Mouse (Mus musculus): Measurements from ENCODE around the gene Lhpp. TPM values are rescaled to one million over a fixed set of nuclear protein-coding genes. Genes with fewer than 3 reads are reported as not detected.

Lhpp gene
- polyA plus RNA-seq, 1 experiment: 6.5 TPM

GRCm38 (mm10) chr7:132687897-132688296, 77.5 kb downstream of the Lhpp start:
- TF ChIP-seq CTCF (IDR thresholded peaks at IDR 0.05; ENCODE audit: borderline replicate concordance, insufficient read depth, low read length): no peak
- TF ChIP-seq POLR2A (IDR thresholded peaks at IDR 0.05; ENCODE audit: low read depth, low read length): no peak
- Histone ChIP-seq H3K4me1 (ENCODE audit: control insufficient read depth, insufficient read depth, low read length) (no peaks in the 10 kb centered on the region), H3K4me3 (ENCODE audit: insufficient read depth, low read length) (no peak overlapping the region), H3K27ac (ENCODE audit: insufficient read depth, low read length) (no peak overlapping the region)

GRCm38 (mm10) chr7:132688721-132689120, 78.3 kb downstream of the Lhpp start:
- no peak for TF ChIP-seq POLR2A (IDR thresholded peaks at IDR 0.05; ENCODE audit: low read depth, low read length)
- no peak for TF ChIP-seq CTCF (IDR thresholded peaks at IDR 0.05; ENCODE audit: borderline replicate concordance, insufficient read depth, low read length)
- Histone ChIP-seq H3K4me3 (ENCODE audit: insufficient read depth, low read length) (no peak overlapping the region), H3K4me1 (ENCODE audit: control insufficient read depth, insufficient read depth, low read length) (no peaks in the 10 kb centered on the region), H3K27ac (ENCODE audit: insufficient read depth, low read length) (no peak overlapping the region)

GRCm38 (mm10) chr7:132689722-132690121, 79.3 kb downstream of the Lhpp start:
- TF ChIP-seq POLR2A (IDR thresholded peaks at IDR 0.05; ENCODE audit: low read depth, low read length): no peak
- TF ChIP-seq CTCF (IDR thresholded peaks at IDR 0.05; ENCODE audit: borderline replicate concordance, insufficient read depth, low read length): no peak
- H3K27ac ChIP-seq (ENCODE audit: insufficient read depth, low read length): no peak overlapping the region
- H3K4me1 ChIP-seq (ENCODE audit: control insufficient read depth, insufficient read depth, low read length): no peaks in the 10 kb centered on the region
- no peak overlapping the region for H3K4me3 ChIP-seq (ENCODE audit: insufficient read depth, low read length)

- Histone ChIP-seq H3K27ac (ENCODE audit: insufficient read depth, low read length) (0 out of 2 replicates have a peak overlapping the region, but pooled peaks have one; percentile 34), H3K4me1 (ENCODE audit: control insufficient read depth, insufficient read depth, low read length) (no peaks in the 10 kb centered on the region), H3K4me3 (ENCODE audit: insufficient read depth, low read length) (no peak overlapping the region)
- TF ChIP-seq CTCF (IDR thresholded peaks at IDR 0.05; ENCODE audit: borderline replicate concordance, insufficient read depth, low read length) (no peak), POLR2A (IDR thresholded peaks at IDR 0.05; ENCODE audit: low read depth, low read length) (no peak)
These were observed 80.5 kb downstream of the Lhpp start for GRCm38 (mm10) chr7:132690716-132691472.

GRCm38 (mm10) chr7:132692719-132693118, 82.3 kb downstream of the Lhpp start:
- no peak overlapping the region for H3K27ac ChIP-seq (ENCODE audit: insufficient read depth, low read length)
- no peaks in the 10 kb centered on the region for H3K4me1 ChIP-seq (ENCODE audit: control insufficient read depth, insufficient read depth, low read length)
- TF ChIP-seq POLR2A (IDR thresholded peaks at IDR 0.05; ENCODE audit: low read depth, low read length) (no peak), CTCF (IDR thresholded peaks at IDR 0.05; ENCODE audit: borderline replicate concordance, insufficient read depth, low read length) (no peak)
- H3K4me3 ChIP-seq (ENCODE audit: insufficient read depth, low read length): no peak overlapping the region

- H3K27ac ChIP-seq (ENCODE audit: insufficient read depth, low read length): no peak overlapping the region
- H3K4me3 ChIP-seq (ENCODE audit: insufficient read depth, low read length): no peak overlapping the region
- TF ChIP-seq POLR2A (IDR thresholded peaks at IDR 0.05; ENCODE audit: low read depth, low read length) (no peak), CTCF (IDR thresholded peaks at IDR 0.05; ENCODE audit: borderline replicate concordance, insufficient read depth, low read length) (no peak)
- no peaks in the 10 kb centered on the region for H3K4me1 ChIP-seq (ENCODE audit: control insufficient read depth, insufficient read depth, low read length)
These were observed 83.1 kb downstream of the Lhpp start for GRCm38 (mm10) chr7:132693561-132693960.

GRCm38 (mm10) chr7:132697258-132697796, 86.9 kb downstream of the Lhpp start:
- Histone ChIP-seq H3K27ac (ENCODE audit: insufficient read depth, low read length) (no peak overlapping the region), H3K4me3 (ENCODE audit: insufficient read depth, low read length) (no peak overlapping the region), H3K4me1 (ENCODE audit: control insufficient read depth, insufficient read depth, low read length) (no peaks in the 10 kb centered on the region)
- no peak for TF ChIP-seq CTCF (IDR thresholded peaks at IDR 0.05; ENCODE audit: borderline replicate concordance, insufficient read depth, low read length)
- no peak for TF ChIP-seq POLR2A (IDR thresholded peaks at IDR 0.05; ENCODE audit: low read depth, low read length)

- TF ChIP-seq CTCF (IDR thresholded peaks at IDR 0.05; ENCODE audit: borderline replicate concordance, insufficient read depth, low read length) (no peak), POLR2A (IDR thresholded peaks at IDR 0.05; ENCODE audit: low read depth, low read length) (no peak)
These were observed 88.3 kb downstream of the Lhpp start for GRCm38 (mm10) chr7:132698737-132699136.

GRCm38 (mm10) chr7:132699165-132699564, 88.7 kb downstream of the Lhpp start:
- Histone ChIP-seq H3K4me3 (ENCODE audit: insufficient read depth, low read length) (no peak overlapping the region), H3K4me1 (ENCODE audit: control insufficient read depth, insufficient read depth, low read length) (no peaks in the 10 kb centered on the region), H3K27ac (ENCODE audit: insufficient read depth, low read length) (no peak overlapping the region)
- TF ChIP-seq POLR2A (IDR thresholded peaks at IDR 0.05; ENCODE audit: low read depth, low read length): no peak
- TF ChIP-seq CTCF (IDR thresholded peaks at IDR 0.05; ENCODE audit: borderline replicate concordance, insufficient read depth, low read length): no peak

More at GRCm38 (mm10) chr7:132698737-132699136, 88.3 kb downstream of the Lhpp start:
- Histone ChIP-seq H3K4me1 (ENCODE audit: control insufficient read depth, insufficient read depth, low read length) (no peaks in the 10 kb centered on the region), H3K4me3 (ENCODE audit: insufficient read depth, low read length) (no peak overlapping the region), H3K27ac (ENCODE audit: insufficient read depth, low read length) (no peak overlapping the region)

GRCm38 (mm10) chr7:132699639-132700038, 89.2 kb downstream of the Lhpp start:
- no peak overlapping the region for H3K4me3 ChIP-seq (ENCODE audit: insufficient read depth, low read length)
- H3K27ac ChIP-seq (ENCODE audit: insufficient read depth, low read length): no peak overlapping the region
- H3K4me1 ChIP-seq (ENCODE audit: control insufficient read depth, insufficient read depth, low read length): no peaks in the 10 kb centered on the region
- TF ChIP-seq POLR2A (IDR thresholded peaks at IDR 0.05; ENCODE audit: low read depth, low read length): no peak
- no peak for TF ChIP-seq CTCF (IDR thresholded peaks at IDR 0.05; ENCODE audit: borderline replicate concordance, insufficient read depth, low read length)
